Mouse (Mus musculus) spleen, adult 2 months (tissue): ENCODE measurements around the gene Zfp661.

Experiments used
- CTCF ChIP-seq: fragments of 200-500 bp; IDR thresholded peaks from 2 replicates; pipeline ENCODE4 v1.5.1; 2011; ENCODE audit warnings: mild to moderate bottlenecking, inconsistent platforms; ENCODE audit not compliant: insufficient read depth, insufficient read length, insufficient replicate concordance; ENCODE audit errors: extremely low read depth
- POLR2A ChIP-seq: fragments of 200-500 bp; IDR thresholded peaks from 2 replicates; pipeline ENCODE4 v1.6.1; 2011; ENCODE audit warnings: low read depth, low read length, inconsistent platforms

- no peak for TF ChIP-seq CTCF
- no peak for TF ChIP-seq POLR2A
Measured at GRCm38 (mm10) chr2:127541697-127542096, 45.2 kb downstream of the Zfp661 start.
